Mouse (Mus musculus): Measurements from ENCODE around the gene Eci1.

GRCm38 (mm10) chr17:24442107-24442506 is 15.7 kb downstream of the Eci1 start:
- TF ChIP-seq GATA1 (IDR thresholded peaks at IDR 0.05; ENCODE audit: low read length) (no peak), TAL1 (IDR thresholded peaks at IDR 0.05; ENCODE audit: low read length) (no peak)

All from erythroblast, embryonic 14.5 days (primary cell).